Mouse (Mus musculus) liver, adult 2 months (tissue): Measurements from ENCODE around the gene Cpa5. TPM values are rescaled to one million over a fixed set of nuclear protein-coding genes. Genes with fewer than 3 reads are reported as not detected.

ENCODE experiments used
- DNase-seq: peaks from one replicate; pipeline ENCODE4 v3.0.0-alpha.2; 2011; ENCODE audit warnings: low read depth, low spot score; ENCODE audit errors: extremely low read depth
- H3K27ac ChIP-seq: fragments of 200-500 bp; replicated peaks from 2 replicates; pipeline ENCODE4 v1.5.1; 2012; ENCODE audit warnings: low read depth, mild to moderate bottlenecking, control low read depth, inconsistent platforms, low read length; ENCODE audit not compliant: insufficient read depth
- H3K27me3 ChIP-seq: fragments of 200-500 bp; 2 replicates; pipeline ENCODE4 v1.6.1; 2012; ENCODE audit warnings: mild to moderate bottlenecking, moderate library complexity, low read length, inconsistent platforms; ENCODE audit not compliant: control insufficient read depth, insufficient read depth
- H3K36me3 ChIP-seq: fragments of 200-500 bp; 2 replicates; pipeline ENCODE4 v1.6.1; 2012; ENCODE audit warnings: low read length, inconsistent platforms; ENCODE audit not compliant: control insufficient read depth, insufficient read depth
- H3K4me1 ChIP-seq: fragments of 200-500 bp; 2 replicates; pipeline ENCODE4 v1.6.1; 2011; ENCODE audit warnings: low read length; ENCODE audit not compliant: control insufficient read depth, insufficient read depth
- H3K4me3 ChIP-seq: fragments of 200-500 bp; 2 replicates; pipeline ENCODE4 v1.5.1; 2011; ENCODE audit warnings: low read depth, mild to moderate bottlenecking, control low read depth, low read length, moderate library complexity; ENCODE audit not compliant: insufficient read depth
- H3K79me2 ChIP-seq: fragments of 200-500 bp; 2 replicates; pipeline ENCODE4 v1.6.1; 2012; ENCODE audit warnings: inconsistent platforms, mild to moderate bottlenecking, low read length, moderate library complexity; ENCODE audit not compliant: control insufficient read depth, insufficient read depth
- H3K9ac ChIP-seq: fragments of 200-500 bp; 2 replicates; pipeline ENCODE4 v1.6.1; 2012; ENCODE audit warnings: low read depth, mild to moderate bottlenecking, control low read depth, inconsistent platforms, low read length
- CTCF ChIP-seq: fragments of 200-500 bp; IDR thresholded peaks from 2 replicates; pipeline ENCODE4 v1.5.1; 2011; ENCODE audit warnings: low read depth, low read length, control low read depth
- POLR2A ChIP-seq: fragments of 200-500 bp; IDR thresholded peaks from 2 replicates; pipeline ENCODE4 v1.6.1; 2011; ENCODE audit warnings: low read length, control low read depth; ENCODE audit not compliant: insufficient read depth; ENCODE audit errors: extremely low read depth
- WGBS: fragments of 180-500 bp; shearing (Covaris S2); methylation state at CpG from one replicate; pipeline ENCODE4 v1.1.7; 2018; 5-methylcytosine and 5-hydroxymethylcytosine counted together
- polyA plus RNA-seq: library from polyadenylated mRNA; depleted of rRNA; stranded (reverse); fragments of >200 nt; gene quantifications from 2 replicates; pipeline ENCODE4 v1.2.3, GENCODE M21; 2012
- total RNA-seq: library from RNA; depleted of rRNA; stranded (reverse); fragments of >200 nt; gene quantifications from 2 replicates; pipeline ENCODE4 v1.2.3, GENCODE M21; 2014

Cpa5 gene
- total and polyA plus RNA-seq, 2 experiments = not detected

DNA sequence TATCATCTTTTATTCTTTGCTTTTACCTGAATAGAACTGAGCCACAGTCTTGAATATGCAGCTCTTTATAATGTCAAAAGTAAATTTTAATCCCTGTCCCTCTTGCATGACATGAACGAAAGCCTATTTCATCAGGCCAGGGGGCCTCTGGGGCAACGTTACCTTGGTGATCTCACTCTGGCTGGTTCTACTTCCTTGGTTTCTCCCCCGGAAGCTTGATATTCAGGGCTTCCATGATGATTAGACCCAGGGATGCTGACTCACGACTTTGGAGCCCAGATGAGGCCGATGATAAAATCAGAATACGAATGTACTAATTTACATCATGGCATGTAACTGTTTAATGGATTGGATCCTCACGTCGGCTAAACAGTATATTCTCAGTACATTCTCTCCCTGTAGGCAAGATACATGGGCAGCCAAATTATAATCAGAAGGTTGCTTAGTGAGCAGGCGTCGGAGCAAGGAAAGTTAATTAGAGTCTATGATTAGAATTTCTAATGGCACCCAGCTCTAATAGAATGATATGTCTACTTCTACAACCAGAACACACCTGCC, 18.3 kb upstream of the Cpa5 start:
- 85% methylated on average over 10 of the region's 10 CpGs for WGBS
- Histone ChIP-seq H3K36me3 (no peaks in the 10 kb centered on the region), H3K9ac (no peak overlapping the region), H3K79me2 (no peaks in the 10 kb centered on the region), H3K27ac (no peak overlapping the region), H3K4me3 (no peak overlapping the region), H3K4me1 (no peaks in the 10 kb centered on the region), H3K27me3 (no peaks in the 10 kb centered on the region)
- TF ChIP-seq CTCF (no peak), POLR2A (no peak)
- DNase-seq = no peak

DNA sequence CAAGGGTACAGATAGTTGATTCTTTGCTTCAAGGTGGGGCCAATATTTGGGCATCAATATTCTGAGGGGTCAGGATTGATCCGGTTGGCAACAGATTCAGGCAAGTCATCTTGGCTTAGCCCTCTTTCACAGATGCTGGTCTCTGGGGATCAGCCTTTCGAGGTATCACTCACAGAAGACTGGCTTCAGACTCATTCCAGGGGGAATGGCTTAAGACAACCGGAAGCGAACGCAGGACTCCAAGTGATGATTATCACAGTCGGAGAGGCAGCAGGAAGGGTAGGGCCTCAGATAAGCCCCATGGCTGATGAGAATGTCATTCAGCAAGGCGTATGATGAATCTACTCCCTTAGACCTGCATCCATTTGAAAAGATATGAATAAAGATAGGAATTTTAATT, 16.4 kb upstream of the Cpa5 start:
- no peaks in the 10 kb centered on the region for H3K4me1 ChIP-seq
- H3K79me2 ChIP-seq = no peaks in the 10 kb centered on the region
- no peak overlapping the region for H3K4me3 ChIP-seq
- no peak for TF ChIP-seq POLR2A
- no peak for TF ChIP-seq CTCF
- 79% methylated on average over 7 of the region's 7 CpGs for WGBS
- H3K27me3 ChIP-seq = no peaks in the 10 kb centered on the region
- no peak overlapping the region for H3K27ac ChIP-seq
- H3K9ac ChIP-seq = no peak overlapping the region
- no peak for DNase-seq
- H3K36me3 ChIP-seq = no peaks in the 10 kb centered on the region

DNA sequence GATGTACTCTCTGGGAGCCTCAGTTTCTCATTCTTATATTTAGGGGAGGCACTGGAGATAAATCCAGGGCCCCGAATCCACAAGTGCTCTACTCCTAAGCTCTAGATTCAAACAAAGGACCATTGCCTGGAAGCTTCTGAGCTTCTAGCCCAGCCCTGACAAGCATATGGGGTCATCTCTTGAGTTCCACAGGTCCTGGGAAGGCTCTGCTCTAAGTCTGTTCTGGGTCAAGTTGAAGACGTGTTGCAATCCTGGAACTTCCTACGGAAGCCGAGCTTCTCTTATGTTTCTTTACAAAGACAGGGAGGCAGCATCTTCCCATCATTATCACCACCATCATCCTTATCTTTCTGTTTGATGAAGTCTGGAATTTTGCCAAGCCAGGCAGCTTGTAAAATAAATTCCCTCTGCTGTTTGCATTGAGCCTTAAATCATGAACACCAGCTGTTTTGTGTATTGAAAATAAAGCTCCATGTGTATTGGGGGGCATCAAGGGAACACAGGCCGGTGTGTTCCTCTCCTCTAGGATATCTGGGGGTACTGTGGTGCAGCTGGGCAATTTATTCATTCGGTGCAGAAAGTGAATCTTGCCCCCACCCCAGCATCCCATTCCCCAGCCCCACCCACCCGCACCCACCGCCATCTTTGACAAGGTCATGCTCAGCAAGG, 14.4 kb upstream of the Cpa5 start:
- no peak for TF ChIP-seq CTCF
- TF ChIP-seq POLR2A = no peak
- Histone ChIP-seq H3K4me1 (0 out of 2 replicates have a peak, but pooled peaks cover 2% of the 10 kb centered on the region), H3K27ac (no peak overlapping the region), H3K79me2 (no peaks in the 10 kb centered on the region), H3K36me3 (no peaks in the 10 kb centered on the region), H3K4me3 (no peak overlapping the region), H3K27me3 (no peaks in the 10 kb centered on the region), H3K9ac (no peak overlapping the region)
- no peak for DNase-seq
- WGBS = 86% methylated on average over 8 of the region's 8 CpGs

DNA sequence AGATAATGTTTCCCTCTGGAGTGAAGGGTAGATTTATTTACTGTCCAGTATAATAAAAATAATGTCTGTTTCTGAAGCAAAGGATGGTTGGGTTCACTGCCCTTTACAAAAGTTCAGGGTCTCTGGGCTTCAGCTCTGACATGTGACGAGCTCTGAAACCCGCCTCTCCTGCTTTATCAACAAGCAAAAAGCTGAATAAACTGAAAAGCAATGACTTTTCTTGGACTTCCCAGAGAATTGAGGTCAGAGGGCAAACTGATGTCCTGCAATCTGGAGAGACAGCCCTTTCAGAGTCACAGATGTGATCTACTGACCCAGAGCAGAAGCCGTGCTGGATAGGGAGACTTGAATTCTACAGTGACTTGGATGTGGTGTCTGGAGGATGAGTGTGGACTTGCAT, 10.8 kb upstream of the Cpa5 start:
- H3K4me3 ChIP-seq = no peak overlapping the region
- WGBS = 18% methylated on average over 3 of the region's 3 CpGs
- no peaks in the 10 kb centered on the region for H3K27me3 ChIP-seq
- no peak overlapping the region for H3K27ac ChIP-seq
- peak; percentile 50 for DNase-seq
- H3K9ac ChIP-seq = no peak overlapping the region
- H3K36me3 ChIP-seq = no peaks in the 10 kb centered on the region
- H3K4me1 ChIP-seq = 0 out of 2 replicates have a peak, but pooled peaks cover 2% of the 10 kb centered on the region
- no peaks in the 10 kb centered on the region for H3K79me2 ChIP-seq
- no peak for TF ChIP-seq CTCF
- no peak for TF ChIP-seq POLR2A

DNA sequence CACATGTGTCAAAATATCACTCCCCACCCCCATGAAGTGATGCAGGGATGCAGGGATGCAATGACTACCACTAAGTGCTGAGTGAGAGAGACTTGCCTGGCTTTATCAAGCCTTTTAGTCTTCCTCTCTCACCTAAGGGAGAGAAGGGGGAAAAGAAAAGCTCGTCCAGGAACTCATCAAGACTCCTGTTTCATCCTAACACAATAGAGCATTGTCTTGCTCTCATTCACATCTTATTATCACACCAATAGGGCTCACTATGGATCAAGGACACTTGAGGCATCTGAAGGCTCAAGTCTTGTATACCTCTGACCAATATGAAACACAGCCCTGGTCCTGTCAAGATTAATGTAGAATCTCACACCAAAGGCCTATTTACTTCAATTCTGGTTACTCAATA, 9.8 kb upstream of the Cpa5 start:
- WGBS = 96% methylated on average over 1 of the region's 1 CpGs
- TF ChIP-seq POLR2A = no peak
- TF ChIP-seq CTCF = no peak
- Histone ChIP-seq H3K27me3 (no peaks in the 10 kb centered on the region), H3K36me3 (no peaks in the 10 kb centered on the region), H3K27ac (no peak overlapping the region), H3K79me2 (no peaks in the 10 kb centered on the region), H3K4me3 (no peak overlapping the region), H3K4me1 (0 out of 2 replicates have a peak, but pooled peaks cover 2% of the 10 kb centered on the region), H3K9ac (no peak overlapping the region)
- DNase-seq = no peak

DNA sequence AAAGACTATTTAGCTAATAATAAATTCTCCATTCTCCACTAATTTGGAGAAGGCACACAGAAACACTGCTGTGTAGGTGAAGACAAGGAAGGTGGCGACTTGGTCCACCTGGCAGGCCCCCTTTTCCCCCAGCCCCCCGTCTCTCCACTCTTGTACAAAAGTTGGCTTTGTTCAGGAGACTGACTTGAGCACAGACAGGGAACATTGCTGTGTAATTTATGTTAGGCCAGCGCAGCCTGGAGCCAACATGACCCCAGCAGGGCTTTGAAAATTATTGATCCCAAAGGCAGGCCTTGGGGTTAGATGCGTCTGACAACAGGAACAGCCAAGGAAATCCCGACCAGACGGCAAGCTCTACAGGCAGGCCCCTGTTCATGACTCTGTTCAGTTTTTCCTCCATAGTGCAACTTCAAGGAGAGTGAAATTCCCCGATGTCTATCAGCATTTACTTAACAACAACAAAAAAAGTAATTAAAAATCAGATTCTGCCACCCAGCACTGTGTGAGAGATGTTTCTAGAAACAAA, 6.4 kb upstream of the Cpa5 start:
- no peak for TF ChIP-seq POLR2A
- no peak for TF ChIP-seq CTCF
- no peak overlapping the region for H3K4me3 ChIP-seq
- H3K79me2 ChIP-seq = no peaks in the 10 kb centered on the region
- 0 out of 2 replicates have a peak, but pooled peaks cover 2% of the 10 kb centered on the region for H3K4me1 ChIP-seq
- WGBS = 58% methylated on average over 7 of the region's 7 CpGs
- no peaks in the 10 kb centered on the region for H3K27me3 ChIP-seq
- no peak for DNase-seq
- no peaks in the 10 kb centered on the region for H3K36me3 ChIP-seq
- no peak overlapping the region for H3K9ac ChIP-seq
- H3K27ac ChIP-seq = no peak overlapping the region
